ENCODE assay signal across 9 mouse cellular contexts in genomic region chr11:116523699-116524189, GRCm38 (mm10). TPM values are rescaled to one million over a fixed set of nuclear protein-coding genes. Genes with fewer than 3 reads are reported as not detected.
A peak's percentile ranks its signal among the peaks of the same experiment; 100 is the strongest.
DNase-seq lines count a peak whose midpoint lies in the region; ATAC-seq and TF ChIP-seq lines count a peak whose summit lies in the region.
"Had no signal": no experiment of that assay in that cellular context is flagged by ENCODE, and none has a peak within 500 bp of the region (broad histone marks: within the 10 kb centered on the region; RNA-seq: fewer than 3 reads in every experiment).

No protein-coding gene starts in this region.

- DNase-seq in hindbrain, postnatal 0 days (ENCODE audit: low spot score), result peak; percentile 23
- DNase-seq in hindbrain, embryonic 11.5 days (ENCODE audit: low spot score), result no peak
- DNase-seq in heart, postnatal 36 days, result peak; percentile 42 to 50
- DNase-seq in lung, postnatal 4 days, result peak; percentile 51 to 68
- DNase-seq in urinary bladder, adult 18-20 months (ENCODE audit: low spot score in 2 of 2), result no peak
- no peak for DNase-seq in urinary bladder, adult 2 months (ENCODE audit: low spot score)

- no peak overlapping the region for H3K9ac ChIP-seq in hindbrain, postnatal 0 days (replicated peaks; ENCODE audit: low read length)
- no peak overlapping the region for H3K9ac ChIP-seq in hindbrain, embryonic 11.5 days (ENCODE audit: low read depth, low read length)
- no peak overlapping the region for H3K9ac ChIP-seq in embryonic facial prominence, embryonic 12.5 days

- ATAC-seq in hindbrain, postnatal 0 days, result peak; percentile 18; the same call in 1 of the 2 replicates
- no peak for ATAC-seq in hindbrain, embryonic 11.5 days (ENCODE audit: low FRiP score)
- no peak for ATAC-seq in embryonic facial prominence, embryonic 12.5 days (ENCODE audit: insufficient number of reproducible peaks, insufficient read depth, low FRiP score, low TSS enrichment)
- ATAC-seq in CD4-positive, CD25-positive, alpha-beta regulatory T cell, adult 4 months, result no peak

- H3K27me3 ChIP-seq in hindbrain, postnatal 0 days (ENCODE audit: insufficient read depth, low read length), result no peaks in the 10 kb centered on the region
- no peaks in the 10 kb centered on the region for H3K27me3 ChIP-seq in hindbrain, embryonic 11.5 days (ENCODE audit: control insufficient read depth, insufficient read depth, low read length)
- no peaks in the 10 kb centered on the region for H3K27me3 ChIP-seq in embryonic facial prominence, embryonic 12.5 days

- H3K4me3 ChIP-seq in hindbrain, postnatal 0 days (ENCODE audit: low read length), result no peak overlapping the region
- H3K4me3 ChIP-seq in hindbrain, embryonic 11.5 days (ENCODE audit: low read depth, low read length), result no peak overlapping the region
- no peak overlapping the region for H3K4me3 ChIP-seq in embryonic facial prominence, embryonic 12.5 days

- no peaks in the 10 kb centered on the region for H3K36me3 ChIP-seq in hindbrain, postnatal 0 days (ENCODE audit: insufficient read depth, low read length)
- no peaks in the 10 kb centered on the region for H3K36me3 ChIP-seq in hindbrain, embryonic 11.5 days (ENCODE audit: control insufficient read depth, insufficient read depth, low read length)
- no peaks in the 10 kb centered on the region for H3K36me3 ChIP-seq in embryonic facial prominence, embryonic 12.5 days

- intact Hi-C loops in heart, postnatal 36 days (cut with DNase I), result no loop called here

- peaks cover 5% of the 10 kb centered on the region; the same call in 1 of the 2 replicates for H3K4me1 ChIP-seq in hindbrain, postnatal 0 days (ENCODE audit: insufficient read depth, low read length)
- H3K4me1 ChIP-seq in hindbrain, embryonic 11.5 days (replicated peaks; ENCODE audit: control insufficient read depth, insufficient read depth, low read length), result no peaks in the 10 kb centered on the region; the same call in 1 of the 2 replicates
- peaks cover 13% of the 10 kb centered on the region for H3K4me1 ChIP-seq in embryonic facial prominence, embryonic 12.5 days

- no peak for TF ChIP-seq CTCF in hindbrain, postnatal 0 days (IDR thresholded peaks at IDR 0.05; ENCODE audit: low read depth)

- no peaks in the 10 kb centered on the region for H3K9me3 ChIP-seq in hindbrain, postnatal 0 days (ENCODE audit: low read length)
- H3K9me3 ChIP-seq in hindbrain, embryonic 11.5 days (ENCODE audit: control insufficient read depth, low read length), result no peaks in the 10 kb centered on the region
- H3K9me3 ChIP-seq in embryonic facial prominence, embryonic 12.5 days, result no peaks in the 10 kb centered on the region

- H3K27ac ChIP-seq in hindbrain, postnatal 0 days, result no peak overlapping the region; the same call in 1 of the 2 replicates
- H3K27ac ChIP-seq in hindbrain, embryonic 11.5 days (ENCODE audit: low read depth, low read length), result no peak overlapping the region
- H3K27ac ChIP-seq in embryonic facial prominence, embryonic 12.5 days, result peak overlapping the region; percentile 46; the same call in 1 of the 2 replicates

- no peak overlapping the region for H3K4me2 ChIP-seq in hindbrain, postnatal 0 days (ENCODE audit: low read depth, low read length)
- H3K4me2 ChIP-seq in hindbrain, embryonic 11.5 days (replicated peaks; ENCODE audit: low read depth, low read length), result no peak overlapping the region
- H3K4me2 ChIP-seq in embryonic facial prominence, embryonic 12.5 days (replicated peaks), result no peak overlapping the region

- WGBS in hindbrain, postnatal 0 days, result 43% methylated on average over 5 of the region's 5 CpGs
- WGBS in hindbrain, embryonic 11.5 days, result 53% methylated on average over 5 of the region's 5 CpGs
- 48% methylated on average over 5 of the region's 5 CpGs for WGBS in embryonic facial prominence, embryonic 12.5 days

RNA-seq across cellular contexts. Expression of gene Sphk1, which starts 7.0 kb away (rescaled TPM):
- total RNA-seq in hindbrain, postnatal 0 days (2014; rRNA removed), result 25.5 and 29.7 TPM in 2 replicates
- polyA plus RNA-seq in hindbrain, postnatal 0 days (2015; fragmentation: Nextera tagmentation; extraction: Ambion mirVana), result 17.9 and 20.4 TPM in 2 replicates
- 8.1 and 10.0 TPM in 2 replicates for polyA plus RNA-seq in hindbrain, embryonic 11.5 days (2014; fragmentation: Nextera tagmentation; extraction: Ambion mirVana)
- 6.9 and 8.3 TPM in 2 replicates for polyA plus RNA-seq in embryonic facial prominence, embryonic 12.5 days (2016; fragmentation: Nextera tagmentation; extraction: Ambion mirVana)
- total RNA-seq in heart, postnatal 36 days (2021), result 1 to 10 TPM; 1.0 to 1.2 TPM
- under 1 TPM in 1 of 2 experiments, not detected in 1; 0.35 TPM for polyA plus RNA-seq in CD4-positive, CD25-positive, alpha-beta regulatory T cell, adult 4 months (2017; shearing (Covaris generic))
- 18.2 and 21.8 TPM in 2 replicates for polyA plus RNA-seq in urinary bladder, adult 2 months (2012; rRNA removed)

RNA-seq across cellular contexts. Expression of gene Prpsap1, which starts 29.7 kb away (rescaled TPM):
- 99.7 and 105 TPM in 2 replicates for total RNA-seq in hindbrain, postnatal 0 days (2014; rRNA removed)
- polyA plus RNA-seq in hindbrain, postnatal 0 days (2015; fragmentation: Nextera tagmentation; extraction: Ambion mirVana), result 148 and 150 TPM in 2 replicates
- polyA plus RNA-seq in hindbrain, embryonic 11.5 days (2014; fragmentation: Nextera tagmentation; extraction: Ambion mirVana), result 164 and 169 TPM in 2 replicates
- polyA plus RNA-seq in embryonic facial prominence, embryonic 12.5 days (2016; fragmentation: Nextera tagmentation; extraction: Ambion mirVana), result 197 and 211 TPM in 2 replicates
- total RNA-seq in heart, postnatal 36 days (2021), result 10 to 100 TPM; 30.9 to 34.6 TPM
- polyA plus RNA-seq in CD4-positive, CD25-positive, alpha-beta regulatory T cell, adult 4 months (2017; shearing (Covaris generic)), result 10 to 100 TPM; 32.9 to 39.6 TPM
- 154 and 165 TPM in 2 replicates for polyA plus RNA-seq in urinary bladder, adult 2 months (2012; rRNA removed)

RNA-seq across cellular contexts. Expression of gene Ube2o, which starts 57.5 kb away (rescaled TPM):
- 101 and 112 TPM in 2 replicates for total RNA-seq in hindbrain, postnatal 0 days (2014; rRNA removed)
- polyA plus RNA-seq in hindbrain, postnatal 0 days (2015; fragmentation: Nextera tagmentation; extraction: Ambion mirVana), result 31.3 and 31.9 TPM in 2 replicates
- polyA plus RNA-seq in hindbrain, embryonic 11.5 days (2014; fragmentation: Nextera tagmentation; extraction: Ambion mirVana), result 17.5 and 18.8 TPM in 2 replicates
- 19.9 and 26.4 TPM in 2 replicates for polyA plus RNA-seq in embryonic facial prominence, embryonic 12.5 days (2016; fragmentation: Nextera tagmentation; extraction: Ambion mirVana)
- total RNA-seq in heart, postnatal 36 days (2021), result 10 to 100 TPM; 28.5 to 29.7 TPM
- 1 to 10 TPM; 1.1 to 3.5 TPM for polyA plus RNA-seq in CD4-positive, CD25-positive, alpha-beta regulatory T cell, adult 4 months (2017; shearing (Covaris generic))
- polyA plus RNA-seq in urinary bladder, adult 2 months (2012; rRNA removed), result 18.7 and 22.4 TPM in 2 replicates

RNA-seq across cellular contexts. Expression of gene Qrich2, which starts 57.7 kb away (rescaled TPM):
- not detected in 2 replicates for total RNA-seq in hindbrain, postnatal 0 days (2014; rRNA removed)
- 0.30 and 0.31 TPM in 2 replicates for polyA plus RNA-seq in hindbrain, postnatal 0 days (2015; fragmentation: Nextera tagmentation; extraction: Ambion mirVana)
- polyA plus RNA-seq in hindbrain, embryonic 11.5 days (2014; fragmentation: Nextera tagmentation; extraction: Ambion mirVana), result 0.17 TPM in 1 of 2 replicates, not detected in the other
- 0.14 and 0.39 TPM in 2 replicates for polyA plus RNA-seq in embryonic facial prominence, embryonic 12.5 days (2016; fragmentation: Nextera tagmentation; extraction: Ambion mirVana)
- under 1 TPM in 1 of 2 experiments, not detected in 1; 0.11 TPM for total RNA-seq in heart, postnatal 36 days (2021)
- polyA plus RNA-seq in CD4-positive, CD25-positive, alpha-beta regulatory T cell, adult 4 months (2017; shearing (Covaris generic)), result not detected
- polyA plus RNA-seq in urinary bladder, adult 2 months (2012; rRNA removed), result 0.06 and 0.12 TPM in 2 replicates
- polyA plus RNA-seq: liver, embryonic 16.5 days had no signal

Comparison
In these comparisons a context has a peak if more than half of its experiments do, and no peak if none do; other contexts are left out.
1. DNase-seq: peak in hindbrain, postnatal 0 days (single experiment), heart, postnatal 36 days (2 of 2) and lung, postnatal 4 days (2 of 2); none in hindbrain, embryonic 11.5 days (single experiment), urinary bladder, adult 18-20 months (0 of 2) and urinary bladder, adult 2 months (single experiment).